Mouse (Mus musculus) thymus, adult 2 months (tissue): ENCODE measurements around the gene Cbfa2t3.

Source experiments
- CTCF ChIP-seq: fragments of 200-500 bp; IDR thresholded peaks from 2 replicates; pipeline ENCODE4 v1.5.1; 2012; ENCODE audit warnings: mild to moderate bottlenecking, control low read depth, low read length, moderate library complexity, borderline replicate concordance; ENCODE audit not compliant: control insufficient read depth, poor library complexity, insufficient read depth; ENCODE audit errors: extremely low read depth
- POLR2A ChIP-seq: fragments of 200-500 bp; IDR thresholded peaks from 2 replicates; pipeline ENCODE4 v1.6.1; 2012; ENCODE audit warnings: mild to moderate bottlenecking, low read length, control low read depth, moderate library complexity; ENCODE audit not compliant: control insufficient read depth, poor library complexity, insufficient read depth; ENCODE audit errors: extremely low read depth

- TF ChIP-seq POLR2A (no peak), CTCF (no peak)
Measured at GRCm38 (mm10) chr8:122625811-122626210, 73.1 kb downstream of the Cbfa2t3 start.
